Mouse (Mus musculus): ENCODE measurements around the gene Gucy1a1. TPM values are rescaled to one million over a fixed set of nuclear protein-coding genes. Genes with fewer than 3 reads are reported as not detected.

Gucy1a1 gene
- total RNA-seq, 2 experiments from 2014 or later = 0.17 TPM; not detected in 1

GRCm38 (mm10) chr3:82096801-82097200 is 48.8 kb downstream of the Gucy1a1 start:
- ATAC-seq (replicated peaks; ENCODE audit: poor library complexity) = no peak

DNA sequence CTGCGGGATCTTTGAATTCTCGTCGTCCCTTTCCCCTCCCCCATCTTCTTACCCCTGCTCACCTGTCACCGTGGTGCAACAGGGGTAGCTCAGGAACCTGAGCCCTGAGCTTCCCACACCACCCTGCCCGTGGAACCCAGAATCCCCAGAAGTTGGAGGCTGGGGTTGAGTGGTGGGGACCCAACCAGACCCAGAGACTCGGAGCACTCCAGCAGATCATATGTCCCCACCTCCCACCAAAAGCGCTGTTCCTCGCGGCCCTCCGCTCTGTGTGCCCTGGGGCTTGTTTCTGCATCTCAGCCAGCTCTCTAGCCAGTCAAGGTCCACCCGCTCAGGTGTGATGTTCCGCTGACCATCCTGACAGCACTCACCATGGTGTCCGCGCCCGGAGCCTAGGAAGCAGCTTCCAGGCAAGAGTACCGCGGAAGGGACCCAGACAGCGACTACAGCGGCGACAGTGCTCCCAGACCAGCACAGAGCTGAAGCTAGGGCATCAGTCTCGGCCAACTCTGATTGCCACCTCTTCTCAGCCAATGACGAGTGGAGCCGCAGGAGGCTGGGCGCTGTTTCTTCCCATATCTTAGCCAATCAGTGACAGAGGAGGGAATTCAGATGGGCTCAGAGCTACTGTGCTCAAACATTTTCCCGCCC is 71.3 kb downstream of the Gucy1a1 start, which contains the start of gene Gucy1b1:
Gene Gucy1b1 (minus strand): TSS at position 489 of the 651 bp plus-strand sequence.
- peak; percentile 96 for ATAC-seq (replicated peaks; ENCODE audit: poor library complexity)

- 0 out of 2 replicates have a peak, but pooled peaks have one; percentile 13 for ATAC-seq (replicated peaks; ENCODE audit: poor library complexity)
Measured at GRCm38 (mm10) chr3:82073741-82074181, 71.8 kb downstream of the Gucy1a1 start.

DNA sequence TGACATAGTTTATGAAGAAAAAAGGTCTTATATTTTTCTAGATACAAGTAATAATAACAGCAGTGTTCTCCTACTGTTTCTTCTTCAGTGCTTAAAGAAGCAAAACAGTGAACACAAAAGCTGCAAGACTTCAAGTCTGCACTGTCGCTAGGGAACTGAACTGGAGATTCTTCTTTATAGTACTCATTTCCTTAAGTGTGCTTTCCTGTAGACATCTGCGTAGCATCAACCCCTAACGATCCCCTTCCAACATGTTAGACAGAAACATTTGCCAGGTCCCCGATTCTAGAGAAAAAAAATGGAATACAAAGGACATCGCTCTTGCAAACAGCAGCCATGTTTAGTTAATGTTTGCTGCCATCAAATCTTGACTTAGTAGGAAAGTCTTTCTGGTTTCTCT is 77.8 kb downstream of the Gucy1a1 start:
- no peak for ATAC-seq (replicated peaks; ENCODE audit: poor library complexity)

GRCm38 (mm10) chr3:82061402-82062180 is 84.0 kb downstream of the Gucy1a1 start:
- ATAC-seq (replicated peaks; ENCODE audit: poor library complexity) = peak; percentile 82

DNA sequence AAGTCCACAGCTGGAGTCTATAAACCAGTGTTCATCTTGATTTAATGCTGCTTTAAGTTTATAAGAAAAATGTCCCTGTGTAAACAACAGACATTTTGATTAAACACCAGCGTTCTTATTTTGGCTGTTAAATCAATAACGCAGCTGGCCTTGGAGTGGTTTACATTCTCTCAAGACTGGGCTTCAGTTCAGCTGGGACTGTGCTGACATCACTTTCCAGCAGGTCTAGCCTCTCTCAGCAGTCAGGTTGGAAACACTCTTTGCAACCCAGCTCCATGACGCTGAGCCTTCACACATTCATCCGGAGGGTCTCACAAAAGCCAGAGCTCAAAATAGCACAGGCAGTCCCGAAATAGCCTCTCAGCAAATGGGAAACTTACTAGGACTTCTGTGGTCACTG is 88.4 kb downstream of the Gucy1a1 start:
- no peak for ATAC-seq (replicated peaks; ENCODE audit: poor library complexity)

GRCm38 (mm10) chr3:82054283-82054974 is 91.2 kb downstream of the Gucy1a1 start:
- no peak for ATAC-seq (replicated peaks; ENCODE audit: poor library complexity)

GRCm38 (mm10) chr3:82052029-82052428 is 93.6 kb downstream of the Gucy1a1 start:
- no peak for ATAC-seq (replicated peaks; ENCODE audit: poor library complexity)

GRCm38 (mm10) chr3:82051468-82051867 is 94.1 kb downstream of the Gucy1a1 start:
- ATAC-seq (replicated peaks; ENCODE audit: poor library complexity) = no peak

DNA sequence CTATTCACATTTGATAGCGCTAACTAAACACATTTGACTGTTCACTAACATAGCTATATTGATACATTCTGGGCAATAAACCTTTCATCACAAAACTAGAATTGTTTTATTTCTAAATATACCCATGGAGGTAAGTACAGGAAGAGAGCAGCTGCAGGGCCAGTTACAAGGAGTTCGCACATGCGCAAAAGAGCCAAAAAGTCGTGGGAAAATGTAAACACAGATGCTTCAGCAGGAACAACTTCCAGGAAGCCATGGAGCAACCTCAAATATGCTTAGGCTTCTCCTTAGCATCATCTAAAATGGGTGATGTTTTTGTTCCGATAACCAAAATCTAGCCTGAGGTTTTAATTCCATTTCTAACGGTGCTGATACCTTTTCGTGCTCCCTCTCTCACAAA is 96.9 kb downstream of the Gucy1a1 start:
- ATAC-seq (replicated peaks; ENCODE audit: poor library complexity) = no peak

DNA sequence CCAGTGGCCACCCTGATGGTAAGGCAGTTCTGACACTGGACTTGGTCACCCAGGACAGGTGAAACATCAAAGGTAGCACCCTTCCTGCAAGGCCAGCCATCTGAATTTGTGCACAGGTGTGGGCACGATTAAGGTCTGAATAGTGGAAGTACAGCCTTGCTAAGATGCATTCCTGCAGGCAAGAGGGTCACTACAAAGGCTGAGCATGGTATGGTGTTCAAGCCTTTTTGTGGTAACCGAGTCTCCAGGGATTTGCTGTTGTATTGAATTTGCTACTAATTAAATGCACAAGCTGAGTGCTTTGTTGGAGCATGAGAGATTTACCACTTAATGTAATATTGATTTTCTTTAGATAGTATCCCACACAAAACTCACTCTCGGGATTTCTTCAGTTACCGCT is 97.5 kb downstream of the Gucy1a1 start:
- no peak for ATAC-seq (replicated peaks; ENCODE audit: poor library complexity)

DNA sequence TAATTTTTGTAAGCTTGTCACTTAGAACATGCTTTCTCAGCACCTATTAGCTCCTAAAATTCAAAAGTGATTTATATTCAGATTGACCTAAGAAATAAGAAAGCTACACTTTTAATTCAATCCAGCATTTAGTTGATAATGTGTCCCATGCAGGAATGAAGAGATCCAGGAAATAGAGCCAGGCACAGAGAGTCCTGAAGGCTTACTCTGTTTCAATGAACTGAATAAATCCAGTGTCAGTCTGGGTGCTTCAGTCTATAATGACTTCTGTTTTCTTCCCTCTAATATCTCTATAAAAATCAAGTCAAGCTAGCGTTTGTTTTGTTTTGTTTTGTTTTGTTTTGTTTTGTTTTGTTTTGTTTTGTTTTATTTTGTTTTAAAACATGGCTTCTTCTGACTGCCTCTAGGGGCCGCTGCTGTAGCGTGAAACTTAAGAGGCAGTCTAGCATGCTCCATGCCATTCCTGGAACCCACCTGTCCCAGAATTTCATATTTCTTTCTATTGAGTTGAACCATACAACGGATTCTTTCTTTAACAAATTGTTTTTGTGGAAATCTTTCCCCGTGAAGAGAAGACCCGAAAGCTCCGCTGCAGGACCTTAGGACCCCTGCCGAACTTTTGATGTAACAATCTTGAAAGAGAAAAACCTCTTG is 98.4 kb downstream of the Gucy1a1 start:
- ATAC-seq (replicated peaks; ENCODE audit: poor library complexity) = peak; percentile 86

DNA sequence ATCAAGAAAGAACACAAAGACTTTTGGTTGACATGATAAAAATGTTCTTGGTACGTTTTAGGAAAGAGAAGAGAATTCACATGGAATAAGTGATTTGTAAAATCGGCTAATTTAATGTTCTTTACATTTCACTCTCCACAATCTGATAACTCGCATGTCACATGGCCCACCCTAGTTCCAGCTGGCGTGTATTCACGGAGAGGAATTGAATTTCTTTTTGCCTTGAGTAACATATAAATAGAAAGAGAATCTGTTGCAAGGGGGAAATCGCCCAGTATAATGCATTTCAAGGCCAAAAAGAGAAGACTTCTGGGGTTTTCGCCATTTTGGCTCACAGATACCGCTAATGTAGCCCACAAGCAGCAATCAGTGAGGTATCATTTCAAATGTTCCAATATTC is 99.5 kb downstream of the Gucy1a1 start:
- no peak for ATAC-seq (replicated peaks; ENCODE audit: poor library complexity)

DNA sequence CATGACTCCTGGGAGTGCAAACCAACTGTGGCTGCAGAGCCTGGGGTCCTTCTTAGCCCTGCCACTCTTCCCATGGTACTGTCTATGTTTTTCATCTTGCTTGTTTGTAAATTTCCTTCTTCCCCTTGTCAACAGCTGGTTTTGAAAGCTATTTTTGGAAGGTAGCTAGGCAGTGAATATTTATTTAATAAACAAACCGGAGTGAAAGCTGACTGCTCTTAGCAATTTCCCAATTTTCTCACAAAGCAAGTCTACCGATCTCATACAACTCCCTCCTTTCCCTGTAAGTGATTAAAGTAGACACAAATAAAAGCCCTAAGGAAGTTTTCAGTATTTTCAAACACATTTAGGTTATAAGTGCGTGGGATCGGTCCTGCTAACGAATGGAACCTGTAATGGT is 100.7 kb downstream of the Gucy1a1 start:
- ATAC-seq (replicated peaks; ENCODE audit: poor library complexity) = no peak

GRCm38 (mm10) chr3:82043676-82044075 is 101.9 kb downstream of the Gucy1a1 start:
- ATAC-seq (replicated peaks; ENCODE audit: poor library complexity) = no peak

Other genes starting within 250 kb of the Gucy1a1 start
- 10.3 and 12.2 TPM in 2 replicates for gene Ctso, start 213.2 kb downstream of the Gucy1a1 start, total RNA-seq (2015)
- gene Ctso, start 213.2 kb downstream of the Gucy1a1 start, total RNA-seq (2017) = 4.2 and 10.5 TPM in 2 replicates
- gene Tdo2, start 169.6 kb downstream of the Gucy1a1 start, total RNA-seq (2015) = not detected in 2 replicates
- gene Tdo2, start 169.6 kb downstream of the Gucy1a1 start, total RNA-seq (2017) = not detected in 2 replicates
- gene Asic5, start 163.5 kb downstream of the Gucy1a1 start, total RNA-seq (2015) = not detected in 2 replicates
- not detected in 2 replicates for gene Asic5, start 163.5 kb downstream of the Gucy1a1 start, total RNA-seq (2017)
- gene Gucy1b1, start 71.1 kb downstream of the Gucy1a1 start, total RNA-seq (2015) = 0.30 TPM in 1 of 2 replicates, not detected in the other
- gene Gucy1b1, start 71.1 kb downstream of the Gucy1a1 start, total RNA-seq (2017) = 0.37 TPM in 1 of 2 replicates, not detected in the other
- gene Map9, start 212.3 kb upstream of the Gucy1a1 start, total RNA-seq (2015) = 0.59 and 0.69 TPM in 2 replicates
- gene Map9, start 212.3 kb upstream of the Gucy1a1 start, total RNA-seq (2017) = 0.29 and 0.64 TPM in 2 replicates

All from megakaryocyte progenitor cell, adult 5-6 weeks (primary cell).